In genomic region chr10:21701580-21701979, GRCm38 (mm10) we compare ENCODE assay signal across 13 mouse cellular contexts.
A peak's percentile ranks its signal among the peaks of the same experiment; 100 is the strongest.
DNase-seq lines count a peak whose midpoint lies in the region; ATAC-seq and TF ChIP-seq lines count a peak whose summit lies in the region.
"Had no signal": no experiment of that assay in that cellular context is flagged by ENCODE, and none has a peak within 500 bp of the region (broad histone marks: within the 10 kb centered on the region; RNA-seq: fewer than 3 reads in every experiment).

No protein-coding gene starts in this region.

- 0 out of 2 replicates have a peak, but pooled peaks cover 2% of the 10 kb centered on the region for H3K9me3 ChIP-seq in heart, embryonic 12.5 days (replicated peaks)
- H3K9me3 ChIP-seq in kidney, postnatal 0 days (replicated peaks; ENCODE audit: low read length) = no peaks in the 10 kb centered on the region
- H3K9me3 ChIP-seq: forebrain, embryonic 12.5 days; hindbrain, embryonic 15.5 days had no signal

- no peak overlapping the region for H3K27ac ChIP-seq in heart, embryonic 12.5 days (ENCODE audit: poor library complexity, severe bottlenecking)
- H3K27ac ChIP-seq in kidney, postnatal 0 days = no peak overlapping the region
- H3K27ac ChIP-seq: forebrain, embryonic 12.5 days; hindbrain, embryonic 15.5 days had no signal

- no peak overlapping the region for H3K9ac ChIP-seq in heart, embryonic 12.5 days
- no peak overlapping the region for H3K9ac ChIP-seq in kidney, postnatal 0 days (ENCODE audit: low read depth, low read length)
- H3K9ac ChIP-seq: forebrain, embryonic 12.5 days; hindbrain, embryonic 15.5 days had no signal

- H3K4me2 ChIP-seq in heart, embryonic 12.5 days = no peak overlapping the region
- no peak overlapping the region for H3K4me2 ChIP-seq in kidney, postnatal 0 days (ENCODE audit: low read length)
- H3K4me2 ChIP-seq: forebrain, embryonic 12.5 days; hindbrain, embryonic 15.5 days had no signal

- no peak for ATAC-seq in heart, embryonic 12.5 days (ENCODE audit: insufficient number of reproducible peaks, low FRiP score)
- ATAC-seq in kidney, postnatal 0 days (replicated peaks; ENCODE audit: low FRiP score, low read depth) = no peak

- H3K36me3 ChIP-seq in heart, embryonic 12.5 days = no peaks in the 10 kb centered on the region
- H3K36me3 ChIP-seq in kidney, postnatal 0 days (ENCODE audit: insufficient read depth, low read length) = no peaks in the 10 kb centered on the region
- H3K36me3 ChIP-seq: forebrain, embryonic 12.5 days; hindbrain, embryonic 15.5 days had no signal

- WGBS in heart, embryonic 12.5 days = 31% methylated on average over 3 of the region's 3 CpGs
- 79% methylated on average over 3 of the region's 3 CpGs for WGBS in kidney, postnatal 0 days

- H3K27me3 ChIP-seq in heart, embryonic 12.5 days (replicated peaks) = no peaks in the 10 kb centered on the region
- no peaks in the 10 kb centered on the region for H3K27me3 ChIP-seq in kidney, postnatal 0 days (ENCODE audit: insufficient read depth, low read length)
- H3K27me3 ChIP-seq: CH12.LX; forebrain, embryonic 12.5 days; hindbrain, embryonic 15.5 days had no signal

- DNase-seq in heart, adult 8-10 months (ENCODE audit: low spot score) = peak; percentile 69
- peak; percentile 12 to 15 for DNase-seq in urinary bladder, adult 18-20 months (ENCODE audit: low spot score in 2 of 2)
- DNase-seq in urinary bladder, adult 2 months (ENCODE audit: low spot score) = no peak
- DNase-seq in kidney, postnatal 0 days (ENCODE audit: low spot score) = peak; percentile 40
- no peak for DNase-seq in MN1 (ENCODE audit: low spot score)
- no peak for DNase-seq in testis, postnatal 10 days (ENCODE audit: low spot score)
- DNase-seq in cerebellum, adult 8-10 months = no peak
- DNase-seq: cerebellum, postnatal 10 days; left cerebral cortex, postnatal 4 days had no signal

- no peak overlapping the region for H3K4me3 ChIP-seq in heart, embryonic 12.5 days
- no peak overlapping the region for H3K4me3 ChIP-seq in kidney, postnatal 0 days (replicated peaks; ENCODE audit: low read depth, low read length)
- H3K4me3 ChIP-seq: forebrain, embryonic 12.5 days; hindbrain, embryonic 15.5 days had no signal

- TF ChIP-seq CTCF in kidney, postnatal 0 days (IDR thresholded peaks at IDR 0.05; ENCODE audit: low read depth) = no peak

- peaks cover 6% of the 10 kb centered on the region for H3K4me1 ChIP-seq in heart, embryonic 12.5 days (replicated peaks)
- no peaks in the 10 kb centered on the region for H3K4me1 ChIP-seq in kidney, postnatal 0 days (replicated peaks; ENCODE audit: insufficient read depth, low read length)
- H3K4me1 ChIP-seq: hindbrain, embryonic 15.5 days had no signal

Comparison
In these comparisons a context has a peak if more than half of its experiments do, and no peak if none do; other contexts are left out.
1. DNase-seq: peak in heart, adult 8-10 months (single experiment), urinary bladder, adult 18-20 months (2 of 2) and kidney, postnatal 0 days (single experiment); none in urinary bladder, adult 2 months (single experiment), MN1 (single experiment), testis, postnatal 10 days (single experiment) and cerebellum, adult 8-10 months (single experiment).